Mouse (Mus musculus): ENCODE data around the gene Grin3b. TPM values are rescaled to one million over a fixed set of nuclear protein-coding genes. Genes with fewer than 3 reads are reported as not detected.

The Grin3b gene
- polyA plus RNA-seq, 1 experiment = 0.91 TPM

DNA sequence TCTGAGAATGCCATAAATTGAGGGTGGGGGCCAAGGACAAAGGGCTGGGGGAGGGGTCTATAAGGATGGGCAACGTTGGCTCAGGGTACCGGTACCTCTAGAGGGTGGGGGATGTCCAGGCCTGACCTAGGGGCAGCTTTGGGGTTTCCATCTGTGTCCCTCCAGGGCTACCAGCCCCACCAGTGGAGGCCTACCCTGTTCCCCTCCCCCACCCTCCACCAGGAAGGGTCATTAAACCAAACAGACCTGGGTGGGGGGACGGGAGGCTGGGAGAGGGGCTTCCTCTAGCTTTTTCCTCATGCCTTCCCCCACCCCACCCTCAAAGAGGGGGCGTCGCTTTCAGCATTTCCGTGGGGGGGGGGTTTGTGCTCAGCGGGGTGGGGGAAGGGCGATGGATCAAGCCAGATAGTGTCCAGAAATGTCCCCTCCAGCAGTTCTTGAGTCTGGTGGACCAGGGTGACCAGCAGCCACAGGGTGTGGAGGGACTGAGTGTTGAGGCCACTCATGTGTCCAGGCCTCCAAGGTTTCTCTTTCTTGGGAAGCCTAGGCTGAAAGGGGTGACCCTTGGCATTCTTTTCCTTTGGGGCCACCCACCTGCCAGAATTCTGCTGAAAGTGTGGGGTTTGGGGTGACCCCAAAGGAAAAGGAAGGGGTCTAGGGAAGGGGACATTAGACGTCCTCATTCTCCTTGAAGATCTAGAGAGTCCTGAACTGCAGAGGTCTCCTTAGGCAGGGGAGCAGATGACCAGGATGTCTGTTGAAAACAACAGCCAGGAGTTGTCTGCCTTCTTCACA, 41.4 kb upstream of the Grin3b start:
- TF ChIP-seq CTCF (IDR thresholded peaks at IDR 0.05; ENCODE audit: low read depth, low read length) (no peak), POLR2A (IDR thresholded peaks at IDR 0.05; ENCODE audit: borderline replicate concordance, low read depth, low read length) (no peak)
- peaks cover 42% of the 10 kb centered on the region for H3K4me1 ChIP-seq (ENCODE audit: control insufficient read depth, insufficient read depth, low read length)
- peak overlapping the region; percentile 77 for H3K4me3 ChIP-seq (ENCODE audit: insufficient read depth, low read length)
- peak overlapping the region; percentile 33; the same call in 1 of the 2 replicates for H3K27ac ChIP-seq (ENCODE audit: insufficient read depth, low read depth, low read length)

GRCm38 (mm10) chr10:79929967-79930825, 40.3 kb upstream of the Grin3b start:
- Histone ChIP-seq H3K27ac (ENCODE audit: insufficient read depth, low read depth, low read length) (no peak overlapping the region), H3K4me3 (ENCODE audit: insufficient read depth, low read length) (no peak overlapping the region), H3K4me1 (ENCODE audit: control insufficient read depth, insufficient read depth, low read length) (peaks cover 50% of the 10 kb centered on the region)
- no peak for TF ChIP-seq CTCF (IDR thresholded peaks at IDR 0.05; ENCODE audit: low read depth, low read length)
- no peak for TF ChIP-seq POLR2A (IDR thresholded peaks at IDR 0.05; ENCODE audit: borderline replicate concordance, low read depth, low read length)

GRCm38 (mm10) chr10:79930826-79931186, 39.7 kb upstream of the Grin3b start:
- no peak overlapping the region for H3K4me3 ChIP-seq (ENCODE audit: insufficient read depth, low read length)
- peaks cover 56% of the 10 kb centered on the region for H3K4me1 ChIP-seq (ENCODE audit: control insufficient read depth, insufficient read depth, low read length)
- TF ChIP-seq CTCF (IDR thresholded peaks at IDR 0.05; ENCODE audit: low read depth, low read length) (no peak), POLR2A (IDR thresholded peaks at IDR 0.05; ENCODE audit: borderline replicate concordance, low read depth, low read length) (no peak)
- no peak overlapping the region for H3K27ac ChIP-seq (ENCODE audit: insufficient read depth, low read depth, low read length)

DNA sequence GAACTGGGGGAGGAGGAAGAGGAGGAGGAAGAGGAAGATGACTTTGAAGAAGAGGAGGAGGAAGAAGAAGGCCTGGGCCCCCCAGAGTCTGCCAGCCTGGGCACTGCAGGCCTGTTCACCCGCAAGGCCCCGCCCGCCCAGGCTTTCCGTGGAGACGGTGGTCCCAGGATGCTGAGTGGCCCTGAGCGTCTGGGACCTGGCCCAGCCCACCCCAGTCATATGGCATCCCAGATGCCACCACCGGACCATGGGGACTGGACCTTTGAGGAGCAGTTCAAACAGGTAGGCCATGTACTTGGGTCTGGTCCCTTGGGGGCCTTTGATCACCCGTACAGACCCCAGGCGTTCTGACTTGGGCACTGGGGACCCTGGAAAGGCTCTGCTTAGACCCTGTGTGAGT, 38.7 kb upstream of the Grin3b start:
- Histone ChIP-seq H3K4me3 (ENCODE audit: insufficient read depth, low read length) (no peak overlapping the region), H3K27ac (ENCODE audit: insufficient read depth, low read depth, low read length) (no peak overlapping the region), H3K4me1 (ENCODE audit: control insufficient read depth, insufficient read depth, low read length) (peaks cover 62% of the 10 kb centered on the region)
- no peak for TF ChIP-seq CTCF (IDR thresholded peaks at IDR 0.05; ENCODE audit: low read depth, low read length)
- no peak for TF ChIP-seq POLR2A (IDR thresholded peaks at IDR 0.05; ENCODE audit: borderline replicate concordance, low read depth, low read length)

DNA sequence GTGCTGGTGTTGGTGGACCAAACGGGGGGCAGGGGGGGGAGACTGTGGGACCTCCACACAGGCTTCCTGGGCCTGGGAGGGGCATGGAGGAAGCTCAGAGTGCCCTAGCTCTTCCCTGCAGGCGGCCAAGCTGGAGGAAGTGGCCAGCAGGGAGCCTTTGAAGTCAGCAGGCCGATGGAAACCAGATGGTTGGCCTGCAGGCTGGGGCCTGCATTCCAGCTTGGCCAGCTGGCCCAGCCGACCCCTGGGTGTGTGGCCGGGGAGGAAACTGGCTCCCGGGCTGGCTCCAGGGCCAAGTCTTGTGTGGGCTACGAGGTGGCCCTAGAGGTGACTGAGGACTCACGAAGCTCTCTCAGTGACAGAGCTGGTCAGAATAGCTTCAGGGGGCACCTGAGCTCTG, 37.8 kb upstream of the Grin3b start:
- Histone ChIP-seq H3K4me3 (ENCODE audit: insufficient read depth, low read length) (no peak overlapping the region), H3K27ac (ENCODE audit: insufficient read depth, low read depth, low read length) (peak overlapping the region; percentile 69), H3K4me1 (ENCODE audit: control insufficient read depth, insufficient read depth, low read length) (peaks cover 68% of the 10 kb centered on the region)
- TF ChIP-seq POLR2A (IDR thresholded peaks at IDR 0.05; ENCODE audit: borderline replicate concordance, low read depth, low read length) = no peak
- TF ChIP-seq CTCF (IDR thresholded peaks at IDR 0.05; ENCODE audit: low read depth, low read length) = no peak

DNA sequence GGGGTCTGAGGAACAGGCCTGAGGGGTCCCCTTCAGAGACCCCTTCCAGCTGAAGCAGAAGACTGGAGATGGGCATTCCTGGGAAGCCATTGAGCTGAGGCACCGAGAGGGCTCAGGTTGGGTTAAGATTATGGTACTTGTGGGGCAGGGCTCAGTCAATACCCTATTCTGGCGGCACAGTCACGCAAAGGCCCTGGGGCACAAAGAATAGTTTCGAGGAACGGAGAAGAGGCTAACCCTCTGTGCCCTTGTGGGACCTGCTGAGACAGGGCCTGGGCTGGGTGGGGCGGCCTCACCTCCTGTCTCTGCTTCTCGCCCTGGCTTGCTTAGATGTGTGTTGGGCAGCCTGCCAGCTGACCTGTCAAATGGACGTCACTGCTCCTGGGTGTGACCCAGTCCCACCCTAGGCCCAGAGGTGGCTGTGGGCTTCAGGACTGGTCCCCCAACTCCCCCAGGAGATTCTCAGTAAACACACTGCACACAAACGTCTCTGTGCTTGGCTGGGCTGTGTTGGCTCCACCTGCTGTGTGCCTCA, 37.3 kb upstream of the Grin3b start:
- Histone ChIP-seq H3K27ac (ENCODE audit: insufficient read depth, low read depth, low read length) (peak overlapping the region; percentile 69), H3K4me1 (ENCODE audit: control insufficient read depth, insufficient read depth, low read length) (peaks cover 72% of the 10 kb centered on the region), H3K4me3 (ENCODE audit: insufficient read depth, low read length) (no peak overlapping the region)
- no peak for TF ChIP-seq POLR2A (IDR thresholded peaks at IDR 0.05; ENCODE audit: borderline replicate concordance, low read depth, low read length)
- no peak for TF ChIP-seq CTCF (IDR thresholded peaks at IDR 0.05; ENCODE audit: low read depth, low read length)

GRCm38 (mm10) chr10:79933861-79934260, 36.7 kb upstream of the Grin3b start:
- no peak overlapping the region for H3K4me3 ChIP-seq (ENCODE audit: insufficient read depth, low read length)
- H3K4me1 ChIP-seq (ENCODE audit: control insufficient read depth, insufficient read depth, low read length) = peaks cover 77% of the 10 kb centered on the region
- TF ChIP-seq POLR2A (IDR thresholded peaks at IDR 0.05; ENCODE audit: borderline replicate concordance, low read depth, low read length) (no peak), CTCF (IDR thresholded peaks at IDR 0.05; ENCODE audit: low read depth, low read length) (no peak)
- peak overlapping the region; percentile 43 for H3K27ac ChIP-seq (ENCODE audit: insufficient read depth, low read depth, low read length)

GRCm38 (mm10) chr10:79934272-79934721, 36.2 kb upstream of the Grin3b start:
- Histone ChIP-seq H3K4me3 (ENCODE audit: insufficient read depth, low read length) (no peak overlapping the region), H3K4me1 (ENCODE audit: control insufficient read depth, insufficient read depth, low read length) (peaks cover 79% of the 10 kb centered on the region), H3K27ac (ENCODE audit: insufficient read depth, low read depth, low read length) (peak overlapping the region; percentile 43)
- no peak for TF ChIP-seq CTCF (IDR thresholded peaks at IDR 0.05; ENCODE audit: low read depth, low read length)
- TF ChIP-seq POLR2A (IDR thresholded peaks at IDR 0.05; ENCODE audit: borderline replicate concordance, low read depth, low read length) = no peak

DNA sequence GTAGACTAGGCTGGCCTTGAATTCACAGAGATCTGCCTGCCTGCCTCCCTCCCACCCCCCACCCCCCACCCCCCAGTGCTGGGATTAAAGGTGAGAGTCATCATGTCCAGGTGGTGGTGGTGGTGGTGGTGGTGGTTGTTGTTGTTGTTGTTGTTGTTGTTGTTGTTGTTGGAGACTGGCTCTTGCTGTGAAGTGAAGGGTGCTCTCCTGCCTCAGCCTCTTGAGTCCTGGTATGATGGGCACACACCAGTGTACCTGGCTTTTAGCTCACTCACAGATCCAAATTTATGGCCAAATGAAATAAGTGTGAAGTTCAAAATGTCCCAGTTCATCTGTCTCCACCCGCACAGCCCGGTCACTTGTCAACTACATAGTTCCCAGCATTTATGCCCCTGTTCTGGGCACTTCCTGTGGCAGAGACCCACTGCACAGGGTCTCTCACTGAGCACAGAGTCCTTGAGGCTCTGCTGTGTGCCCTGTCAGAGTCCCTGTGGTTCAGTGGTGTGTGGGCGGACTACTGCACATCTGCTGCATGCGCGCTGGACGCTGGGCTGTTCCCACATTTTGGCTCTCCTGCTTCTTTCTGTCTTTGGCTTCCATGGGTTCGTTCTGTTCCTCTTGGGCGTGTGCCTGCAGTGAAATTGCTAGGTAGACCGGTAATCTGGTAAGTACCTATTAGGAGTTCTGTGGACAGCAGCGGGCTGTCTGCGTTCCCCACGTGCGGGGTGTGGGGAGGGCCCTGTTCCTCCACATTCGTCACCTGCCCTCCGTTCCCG, 35.5 kb upstream of the Grin3b start:
- TF ChIP-seq CTCF (IDR thresholded peaks at IDR 0.05; ENCODE audit: low read depth, low read length) = no peak
- TF ChIP-seq POLR2A (IDR thresholded peaks at IDR 0.05; ENCODE audit: borderline replicate concordance, low read depth, low read length) = no peak
- Histone ChIP-seq H3K4me1 (ENCODE audit: control insufficient read depth, insufficient read depth, low read length) (peaks cover 80% of the 10 kb centered on the region), H3K4me3 (ENCODE audit: insufficient read depth, low read length) (no peak overlapping the region), H3K27ac (ENCODE audit: insufficient read depth, low read depth, low read length) (no peak overlapping the region)
